Comparison of ENCODE assay signal across 9 mouse cellular contexts in genomic region chr12:80210791-80211612, GRCm38 (mm10). TPM values are rescaled to one million over a fixed set of nuclear protein-coding genes. Genes with fewer than 3 reads are reported as not detected.
DNase-seq lines count a peak whose midpoint lies in the region; ATAC-seq lines count a peak whose summit lies in the region.
"Had no signal": no experiment of that assay in that cellular context is flagged by ENCODE, and none has a peak within 500 bp of the region (broad histone marks: within the 10 kb centered on the region; RNA-seq: fewer than 3 reads in every experiment).

No protein-coding gene starts in this region.

- H3K27me3 ChIP-seq in heart, embryonic 15.5 days = no peaks in the 10 kb centered on the region
- no peaks in the 10 kb centered on the region for H3K27me3 ChIP-seq in stomach, embryonic 14.5 days (ENCODE audit: control insufficient read depth, insufficient read depth, low read length)

- ATAC-seq in heart, embryonic 15.5 days (replicated peaks; ENCODE audit: insufficient number of reproducible peaks, insufficient read depth, low FRiP score, low read depth) = no peak
- ATAC-seq in stomach, embryonic 14.5 days (ENCODE audit: insufficient number of reproducible peaks, insufficient read depth, low FRiP score, low read depth) = no peak

- H3K4me3 ChIP-seq in heart, embryonic 15.5 days = no peak overlapping the region
- H3K4me3 ChIP-seq in stomach, embryonic 14.5 days (ENCODE audit: low read depth, low read length) = no peak overlapping the region

- no peak overlapping the region for H3K9ac ChIP-seq in heart, embryonic 15.5 days
- H3K9ac ChIP-seq in stomach, embryonic 14.5 days (replicated peaks; ENCODE audit: low read depth, low read length) = no peak overlapping the region

- 39% methylated on average over 4 of the region's 4 CpGs for WGBS in heart, embryonic 15.5 days
- WGBS in stomach, embryonic 14.5 days = 65% methylated on average over 4 of the region's 4 CpGs

- peaks cover 74% of the 10 kb centered on the region for H3K4me1 ChIP-seq in heart, embryonic 15.5 days (replicated peaks)
- peaks cover 36% of the 10 kb centered on the region for H3K4me1 ChIP-seq in stomach, embryonic 14.5 days (ENCODE audit: control insufficient read depth, insufficient read depth, low read length)

- no peak overlapping the region for H3K4me2 ChIP-seq in heart, embryonic 15.5 days
- no peak overlapping the region for H3K4me2 ChIP-seq in stomach, embryonic 14.5 days (replicated peaks; ENCODE audit: low read depth, low read length)

- peak overlapping the region; percentile 58 for H3K27ac ChIP-seq in heart, embryonic 15.5 days
- peak overlapping the region; percentile 56; the same call in 1 of the 2 replicates for H3K27ac ChIP-seq in stomach, embryonic 14.5 days (ENCODE audit: low read length)

- intact Hi-C loops in left cerebral cortex, postnatal 10 days (cut with DNase I) = no loop called here

- no peaks in the 10 kb centered on the region for H3K9me3 ChIP-seq in heart, embryonic 15.5 days (replicated peaks)
- no peaks in the 10 kb centered on the region for H3K9me3 ChIP-seq in stomach, embryonic 14.5 days (ENCODE audit: control insufficient read depth, low read depth, low read length)

- 0 out of 2 replicates have a peak, but pooled peaks cover 1% of the 10 kb centered on the region for H3K36me3 ChIP-seq in heart, embryonic 15.5 days
- H3K36me3 ChIP-seq in stomach, embryonic 14.5 days (ENCODE audit: control insufficient read depth, insufficient read depth, low read length) = peaks cover 11% of the 10 kb centered on the region; the same call in 1 of the 2 replicates

- no peak for DNase-seq in heart, adult 9 months (ENCODE audit: low spot score in 2 of 2)
- peak; percentile 63 for DNase-seq in lung, postnatal 36 days
- DNase-seq in lung, postnatal 10 days = no peak
- DNase-seq in forelimb bud, embryonic 11.5 days (ENCODE audit: low read depth, low spot score) = peak; percentile 30
- no peak for DNase-seq in right cerebral cortex, postnatal 25 days
- DNase-seq in left cerebral cortex, postnatal 10 days (ENCODE audit: extremely low spot score in 1 of 2, low spot score in 2 of 2) = no peak
- DNase-seq: cerebellum, postnatal 36 days had no signal

RNA-seq across cellular contexts. Expression of gene Actn1, which starts 49.2 kb away (rescaled TPM):
- polyA plus RNA-seq in heart, embryonic 15.5 days (2015; fragmentation: Nextera tagmentation; extraction: Ambion mirVana) = 29.2 and 42.3 TPM in 2 replicates
- polyA plus RNA-seq in stomach, embryonic 14.5 days (2014; fragmentation: Nextera tagmentation; extraction: Ambion mirVana) = 80.4 and 81.7 TPM in 2 replicates
- total RNA-seq in left cerebral cortex, postnatal 10 days (2021) = 100 to 1,000 TPM in 1 of 2 experiments, 10 to 100 TPM in 1; 88.2 to 103 TPM

Comparison
In these comparisons a context has a peak if more than half of its experiments do, and no peak if none do; other contexts are left out.
1. DNase-seq: peak in lung, postnatal 36 days (single experiment) and forelimb bud, embryonic 11.5 days (single experiment); none in heart, adult 9 months (0 of 2), lung, postnatal 10 days (single experiment), right cerebral cortex, postnatal 25 days (single experiment) and left cerebral cortex, postnatal 10 days (0 of 2).